Mouse (Mus musculus) stomach, postnatal 0 days (tissue): ENCODE measurements around the gene Mdga1.

Experiments used
- CTCF ChIP-seq: IDR thresholded peaks from 2 replicates; pipeline ENCODE4 v1.5.1; 2016; ENCODE audit warnings: antibody characterized with exemption, low read depth, mild to moderate bottlenecking, moderate library complexity
- EP300 ChIP-seq: optimal IDR thresholded peaks from 2 replicates; pipeline ENCODE3; 2016; ENCODE audit warnings: antibody characterized with exemption

DNA sequence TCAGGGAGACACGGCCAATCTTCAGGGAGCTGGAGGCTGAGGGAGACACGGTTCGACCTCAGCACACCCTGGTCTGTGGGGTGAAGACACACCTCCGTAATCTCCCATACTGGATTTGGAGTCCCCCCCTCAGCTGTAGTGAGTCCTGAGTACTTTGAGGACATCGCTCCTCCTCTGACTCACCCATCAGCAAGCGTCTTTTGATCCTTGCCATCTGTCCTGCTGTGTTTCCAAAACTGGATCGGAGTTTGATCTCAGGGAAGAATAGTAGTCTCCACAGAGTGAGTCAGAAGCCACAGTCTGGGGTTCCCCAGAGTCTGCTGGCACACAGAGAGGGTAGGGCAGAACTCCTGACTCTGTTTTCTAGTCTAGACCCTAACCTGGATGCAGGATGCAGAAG, 150.9 kb downstream of the Mdga1 start:
- TF ChIP-seq EP300 (no peak), CTCF (no peak)
